Mouse (Mus musculus) thymus, postnatal 4 days (tissue): ENCODE results near the gene Henmt1.

Source experiments
- DNase-seq: peaks from one replicate; pipeline ENCODE4 v3.0.0; 2021

Henmt1 gene

GRCm38 (mm10) chr3:108940996-108941395, 1.3 kb downstream of the Henmt1 start:
- no peak for DNase-seq

GRCm38 (mm10) chr3:108957976-108958375, 18.3 kb downstream of the Henmt1 start:
- no peak for DNase-seq

- peak; percentile 12 for DNase-seq
These were observed 20.1 kb downstream of the Henmt1 start for GRCm38 (mm10) chr3:108959680-108960295.

GRCm38 (mm10) chr3:108961226-108961625, 21.6 kb downstream of the Henmt1 start:
- peak; percentile 35 for DNase-seq

- DNase-seq: peak; percentile 58
These were observed 22.0 kb downstream of the Henmt1 start for GRCm38 (mm10) chr3:108961655-108962054.

GRCm38 (mm10) chr3:108963278-108963677, 23.6 kb downstream of the Henmt1 start:
- no peak for DNase-seq

- peak; percentile 46 for DNase-seq
These were observed 24.1 kb downstream of the Henmt1 start for GRCm38 (mm10) chr3:108963776-108964175.

GRCm38 (mm10) chr3:108964361-108965044, 24.8 kb downstream of the Henmt1 start:
- DNase-seq: peak; percentile 66

- DNase-seq: no peak
These were observed 26.4 kb downstream of the Henmt1 start for GRCm38 (mm10) chr3:108966051-108966450.

- no peak for DNase-seq
These were observed 34.4 kb downstream of the Henmt1 start for GRCm38 (mm10) chr3:108973980-108974660.

- DNase-seq: no peak
These were observed 35.3 kb downstream of the Henmt1 start for GRCm38 (mm10) chr3:108974920-108975485.

GRCm38 (mm10) chr3:108977340-108978030, 37.8 kb downstream of the Henmt1 start:
- DNase-seq: no peak

GRCm38 (mm10) chr3:108981946-108982345, 42.3 kb downstream of the Henmt1 start:
- DNase-seq: peak; percentile 58

GRCm38 (mm10) chr3:108983989-108984388, 44.3 kb downstream of the Henmt1 start:
- DNase-seq: peak; percentile 42

GRCm38 (mm10) chr3:108986534-108986933, 46.9 kb downstream of the Henmt1 start:
- no peak for DNase-seq

- no peak for DNase-seq
These were observed 47.5 kb downstream of the Henmt1 start for GRCm38 (mm10) chr3:108987009-108987659.

GRCm38 (mm10) chr3:108989971-108990548, 50.4 kb downstream of the Henmt1 start:
- DNase-seq: no peak

- DNase-seq: no peak
These were observed 54.8 kb downstream of the Henmt1 start for GRCm38 (mm10) chr3:108994477-108994876.

GRCm38 (mm10) chr3:108995379-108995778, 55.7 kb downstream of the Henmt1 start:
- DNase-seq: no peak

- no peak for DNase-seq
These were observed 57.6 kb downstream of the Henmt1 start for GRCm38 (mm10) chr3:108997284-108997683.

- no peak for DNase-seq
These were observed 58.1 kb downstream of the Henmt1 start for GRCm38 (mm10) chr3:108997762-108998161.

GRCm38 (mm10) chr3:108999173-108999572, 59.5 kb downstream of the Henmt1 start:
- no peak for DNase-seq
